Mouse (Mus musculus): ENCODE measurements around the gene Tbc1d8. TPM values are rescaled to one million over a fixed set of nuclear protein-coding genes. Genes with fewer than 3 reads are reported as not detected.

Gene Tbc1d8
- polyA plus RNA-seq, 2 experiments, result 11.5 to 14.3 TPM

GRCm38 (mm10) chr1:39441686-39442085 lies 36.9 kb downstream of the Tbc1d8 start:
- Histone ChIP-seq H3K27me3 (ENCODE audit: control insufficient read depth, insufficient read depth, low read length) (no peaks in the 10 kb centered on the region), H3K4me3 (replicated peaks; ENCODE audit: low read length) (no peak overlapping the region), H3K9me3 (ENCODE audit: control insufficient read depth, low read length) (no peaks in the 10 kb centered on the region), H3K4me2 (replicated peaks; ENCODE audit: low read depth, low read length, severe bottlenecking) (no peak overlapping the region), H3K36me3 (ENCODE audit: control insufficient read depth, insufficient read depth, low read length) (no peaks in the 10 kb centered on the region), H3K27ac (replicated peaks; ENCODE audit: low read depth, low read length) (no peak overlapping the region), H3K9ac (ENCODE audit: low read depth, low read length, severe bottlenecking) (no peak overlapping the region), H3K4me1 (ENCODE audit: control insufficient read depth, insufficient read depth, low read length) (no peaks in the 10 kb centered on the region)
- TF ChIP-seq POLR2A (IDR thresholded peaks at IDR 0.05; ENCODE audit: borderline replicate concordance, extremely low read depth, insufficient read depth, insufficient read length), result no peak
- 87% methylated on average over 6 of the region's 6 CpGs for WGBS
- ATAC-seq (ENCODE audit: low FRiP score, low read depth) (no peak), DNase-seq (ENCODE audit: low spot score) (no peak)

- DNase-seq (ENCODE audit: low spot score) (no peak), ATAC-seq (ENCODE audit: low FRiP score, low read depth) (no peak)
- H3K27me3 ChIP-seq (ENCODE audit: control insufficient read depth, insufficient read depth, low read length), result no peaks in the 10 kb centered on the region
- H3K27ac ChIP-seq (replicated peaks; ENCODE audit: low read depth, low read length), result no peak overlapping the region
- H3K9me3 ChIP-seq (ENCODE audit: control insufficient read depth, low read length), result no peaks in the 10 kb centered on the region
- no peak overlapping the region for H3K4me3 ChIP-seq (replicated peaks; ENCODE audit: low read length)
- H3K36me3 ChIP-seq (ENCODE audit: control insufficient read depth, insufficient read depth, low read length), result no peaks in the 10 kb centered on the region
- WGBS, result 73% methylated on average over 12 of the region's 12 CpGs
- H3K9ac ChIP-seq (ENCODE audit: low read depth, low read length, severe bottlenecking), result no peak overlapping the region
- no peaks in the 10 kb centered on the region for H3K4me1 ChIP-seq (ENCODE audit: control insufficient read depth, insufficient read depth, low read length)
- no peak for TF ChIP-seq POLR2A (IDR thresholded peaks at IDR 0.05; ENCODE audit: borderline replicate concordance, extremely low read depth, insufficient read depth, insufficient read length)
- H3K4me2 ChIP-seq (replicated peaks; ENCODE audit: low read depth, low read length, severe bottlenecking), result no peak overlapping the region
Observed at GRCm38 (mm10) chr1:39439661-39440548, 38.6 kb downstream of the Tbc1d8 start.

GRCm38 (mm10) chr1:39438629-39439028 lies 39.9 kb downstream of the Tbc1d8 start:
- no peak for DNase-seq (ENCODE audit: low spot score)
- Histone ChIP-seq H3K36me3 (ENCODE audit: control insufficient read depth, insufficient read depth, low read length) (no peaks in the 10 kb centered on the region), H3K4me3 (replicated peaks; ENCODE audit: low read length) (no peak overlapping the region), H3K4me2 (replicated peaks; ENCODE audit: low read depth, low read length, severe bottlenecking) (no peak overlapping the region), H3K9ac (ENCODE audit: low read depth, low read length, severe bottlenecking) (no peak overlapping the region), H3K27me3 (ENCODE audit: control insufficient read depth, insufficient read depth, low read length) (no peaks in the 10 kb centered on the region), H3K27ac (replicated peaks; ENCODE audit: low read depth, low read length) (no peak overlapping the region), H3K4me1 (ENCODE audit: control insufficient read depth, insufficient read depth, low read length) (no peaks in the 10 kb centered on the region), H3K9me3 (ENCODE audit: control insufficient read depth, low read length) (no peaks in the 10 kb centered on the region)
- TF ChIP-seq POLR2A (IDR thresholded peaks at IDR 0.05; ENCODE audit: borderline replicate concordance, extremely low read depth, insufficient read depth, insufficient read length), result no peak
- ATAC-seq (ENCODE audit: low FRiP score, low read depth), result no peak

- Histone ChIP-seq H3K27ac (replicated peaks; ENCODE audit: low read depth, low read length) (no peak overlapping the region), H3K4me1 (ENCODE audit: control insufficient read depth, insufficient read depth, low read length) (no peaks in the 10 kb centered on the region), H3K27me3 (ENCODE audit: control insufficient read depth, insufficient read depth, low read length) (no peaks in the 10 kb centered on the region), H3K4me2 (replicated peaks; ENCODE audit: low read depth, low read length, severe bottlenecking) (no peak overlapping the region), H3K4me3 (replicated peaks; ENCODE audit: low read length) (no peak overlapping the region), H3K9ac (ENCODE audit: low read depth, low read length, severe bottlenecking) (no peak overlapping the region), H3K36me3 (ENCODE audit: control insufficient read depth, insufficient read depth, low read length) (no peaks in the 10 kb centered on the region), H3K9me3 (ENCODE audit: control insufficient read depth, low read length) (no peaks in the 10 kb centered on the region)
- ATAC-seq (ENCODE audit: low FRiP score, low read depth) (no peak), DNase-seq (ENCODE audit: low spot score) (no peak)
- 80% methylated on average over 6 of the region's 6 CpGs for WGBS
- TF ChIP-seq POLR2A (IDR thresholded peaks at IDR 0.05; ENCODE audit: borderline replicate concordance, extremely low read depth, insufficient read depth, insufficient read length), result no peak
Observed at GRCm38 (mm10) chr1:39434264-39434663, 44.3 kb downstream of the Tbc1d8 start.

- no peaks in the 10 kb centered on the region for H3K9me3 ChIP-seq (ENCODE audit: control insufficient read depth, low read length)
- ATAC-seq (ENCODE audit: low FRiP score, low read depth), result no peak
- H3K27me3 ChIP-seq (ENCODE audit: control insufficient read depth, insufficient read depth, low read length), result no peaks in the 10 kb centered on the region
- DNase-seq (ENCODE audit: low spot score), result no peak
- no peaks in the 10 kb centered on the region for H3K36me3 ChIP-seq (ENCODE audit: control insufficient read depth, insufficient read depth, low read length)
- H3K9ac ChIP-seq (ENCODE audit: low read depth, low read length, severe bottlenecking), result no peak overlapping the region
- H3K4me1 ChIP-seq (ENCODE audit: control insufficient read depth, insufficient read depth, low read length), result no peaks in the 10 kb centered on the region
- WGBS, result 64% methylated on average over 9 of the region's 9 CpGs
- no peak for TF ChIP-seq POLR2A (IDR thresholded peaks at IDR 0.05; ENCODE audit: borderline replicate concordance, extremely low read depth, insufficient read depth, insufficient read length)
- H3K4me2 ChIP-seq (replicated peaks; ENCODE audit: low read depth, low read length, severe bottlenecking), result no peak overlapping the region
- H3K4me3 ChIP-seq (replicated peaks; ENCODE audit: low read length), result no peak overlapping the region
- no peak overlapping the region for H3K27ac ChIP-seq (replicated peaks; ENCODE audit: low read depth, low read length)
Observed at GRCm38 (mm10) chr1:39430020-39430419, 48.5 kb downstream of the Tbc1d8 start.
